In the genomic region with DNA sequence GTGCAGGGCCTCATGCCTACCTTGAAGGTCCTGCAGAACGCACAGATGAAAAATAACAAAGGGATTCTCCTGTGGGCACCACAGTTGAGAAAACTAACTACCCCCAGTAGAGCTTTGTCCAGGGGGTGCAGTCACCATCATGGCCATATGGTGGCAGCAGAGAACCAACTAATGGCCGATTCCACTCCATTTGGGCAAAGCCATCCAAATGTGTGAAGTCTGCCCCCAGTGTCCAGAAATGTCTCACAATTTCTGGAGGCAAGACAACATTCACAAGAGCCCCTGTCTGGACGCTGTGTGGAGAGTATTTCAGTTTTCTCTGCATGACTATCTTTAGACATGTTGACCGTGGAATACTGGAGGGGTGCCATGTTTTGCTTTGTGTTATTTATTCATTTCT, we compare ENCODE assay signal across 8 mouse cellular contexts. TPM values are rescaled to one million over a fixed set of nuclear protein-coding genes. Genes with fewer than 3 reads are reported as not detected.
DNase-seq lines count a peak whose midpoint lies in the region; ATAC-seq and TF ChIP-seq lines count a peak whose summit lies in the region.

No protein-coding gene starts in this region.

- H3K9me3 ChIP-seq in kidney, embryonic 14.5 days (ENCODE audit: control insufficient read depth, low read length) = no peaks in the 10 kb centered on the region
- no peaks in the 10 kb centered on the region for H3K9me3 ChIP-seq in midbrain, embryonic 14.5 days (ENCODE audit: control insufficient read depth, low read length)

- TF ChIP-seq CTCF in cortical plate, adult 2 months (IDR thresholded peaks at IDR 0.05; ENCODE audit: extremely low read depth, insufficient read depth, low read length) = peak; percentile 98
- peak; percentile 95; the same call in 1 of the 2 replicates for TF ChIP-seq CTCF in small intestine, adult 2 months (IDR thresholded peaks at IDR 0.05; ENCODE audit: extremely low read depth, insufficient read length, insufficient replicate concordance, low read depth, low read length)

- ATAC-seq in kidney, embryonic 14.5 days (ENCODE audit: low FRiP score, low TSS enrichment) = no peak; the same call in 1 of the 2 replicates
- peak; percentile 59; the same call in 1 of the 2 replicates for ATAC-seq in midbrain, embryonic 14.5 days (ENCODE audit: low FRiP score, low TSS enrichment)

- peak; percentile 73 for DNase-seq in kidney, adult 11 months
- DNase-seq in gastrocnemius, postnatal 14 days = peak; percentile 85
- peak; percentile 91 for DNase-seq in induced T-regulatory cell, adult 2 months (ENCODE audit: low read depth)
- peak; percentile 90 for DNase-seq in left cerebral cortex, postnatal 4 days
- peak; percentile 95 for DNase-seq in midbrain, embryonic 14.5 days

- H3K4me3 ChIP-seq in kidney, embryonic 14.5 days (ENCODE audit: low read length) = no peak overlapping the region
- no peak overlapping the region for H3K4me3 ChIP-seq in cortical plate, adult 2 months (ENCODE audit: insufficient read depth, low read length)
- no peak overlapping the region for H3K4me3 ChIP-seq in midbrain, embryonic 14.5 days (replicated peaks; ENCODE audit: low read depth, low read length)
- no peak overlapping the region for H3K4me3 ChIP-seq in small intestine, adult 2 months (ENCODE audit: low read depth, low read length)

- TF ChIP-seq POLR2A in cortical plate, adult 2 months (IDR thresholded peaks at IDR 0.05; ENCODE audit: extremely low read depth, insufficient read depth, low read length) = no peak
- no peak for TF ChIP-seq POLR2A in small intestine, adult 2 months (IDR thresholded peaks at IDR 0.05; ENCODE audit: low read depth, low read length)

- peaks cover 43% of the 10 kb centered on the region for H3K4me1 ChIP-seq in kidney, embryonic 14.5 days (ENCODE audit: control insufficient read depth, insufficient read depth, low read length)
- no peaks in the 10 kb centered on the region; the same call in 1 of the 2 replicates for H3K4me1 ChIP-seq in cortical plate, adult 2 months (ENCODE audit: control insufficient read depth, insufficient read depth, low read length)
- H3K4me1 ChIP-seq in midbrain, embryonic 14.5 days (ENCODE audit: control insufficient read depth, insufficient read depth, low read length) = peaks cover 15% of the 10 kb centered on the region
- H3K4me1 ChIP-seq in small intestine, adult 2 months (ENCODE audit: control insufficient read depth, insufficient read depth, insufficient read length, low read length) = peaks cover 18% of the 10 kb centered on the region

- no peak overlapping the region for H3K4me2 ChIP-seq in kidney, embryonic 14.5 days (replicated peaks; ENCODE audit: low read depth, low read length)
- H3K4me2 ChIP-seq in midbrain, embryonic 14.5 days (ENCODE audit: low read length) = no peak overlapping the region

- H3K27me3 ChIP-seq in kidney, embryonic 14.5 days (ENCODE audit: control insufficient read depth, insufficient read depth, low read length) = peaks cover 10% of the 10 kb centered on the region
- peaks cover 4% of the 10 kb centered on the region; the same call in 1 of the 2 replicates for H3K27me3 ChIP-seq in midbrain, embryonic 14.5 days (ENCODE audit: control insufficient read depth, insufficient read depth, low read length)
- no peaks in the 10 kb centered on the region for H3K27me3 ChIP-seq in small intestine, adult 2 months (ENCODE audit: control insufficient read depth, insufficient read depth, low read length)

- no peak overlapping the region for H3K27ac ChIP-seq in kidney, embryonic 14.5 days (ENCODE audit: low read depth, low read length)
- H3K27ac ChIP-seq in cortical plate, adult 2 months (ENCODE audit: insufficient read depth, low read length) = no peak overlapping the region
- H3K27ac ChIP-seq in midbrain, embryonic 14.5 days (replicated peaks; ENCODE audit: low read depth, low read length) = no peak overlapping the region
- no peak overlapping the region for H3K27ac ChIP-seq in small intestine, adult 2 months (ENCODE audit: insufficient read depth, low read depth, low read length)

- no peak overlapping the region for H3K9ac ChIP-seq in kidney, embryonic 14.5 days (ENCODE audit: low read depth, low read length)
- H3K9ac ChIP-seq in midbrain, embryonic 14.5 days (replicated peaks; ENCODE audit: low read length) = no peak overlapping the region

- 7% methylated on average over 4 of the region's 4 CpGs for WGBS in kidney, embryonic 14.5 days
- 2% methylated on average over 4 of the region's 4 CpGs for WGBS in midbrain, embryonic 14.5 days
- 5% methylated on average over 4 of the region's 4 CpGs for WGBS in small intestine, adult 2 months

- intact Hi-C loops in gastrocnemius, postnatal 14 days (cut with DNase I; ENCODE audit: low total_unique reads) = loop anchor here (5.0 kb wide), 2 partner anchors 48 to 163 kb away; a partner anchor contains a TSS
- intact Hi-C loops in left cerebral cortex, postnatal 4 days (cut with DNase I) = loop anchor here (5.0 kb wide), 4 partner anchors 58 to 163 kb away; a partner anchor contains a TSS

- H3K36me3 ChIP-seq in kidney, embryonic 14.5 days (ENCODE audit: control insufficient read depth, insufficient read depth, low read length) = no peaks in the 10 kb centered on the region
- H3K36me3 ChIP-seq in midbrain, embryonic 14.5 days (ENCODE audit: control insufficient read depth, insufficient read depth, low read length) = peaks cover 27% of the 10 kb centered on the region
- peaks cover 31% of the 10 kb centered on the region for H3K36me3 ChIP-seq in small intestine, adult 2 months (ENCODE audit: control insufficient read depth, insufficient read depth, low read length)

RNA-seq across cellular contexts. Expression of a gene that starts 1.9 kb away (rescaled TPM):
- 0.39 and 0.80 TPM in 2 replicates for polyA plus RNA-seq in kidney, embryonic 14.5 days (2014; fragmentation: Nextera tagmentation; extraction: Ambion mirVana)
- 2.0 and 2.4 TPM in 2 replicates for polyA plus RNA-seq in cortical plate, adult 2 months (2012; rRNA removed)
- 1 to 10 TPM; 1.2 to 1.8 TPM for total RNA-seq in gastrocnemius, postnatal 14 days (2021)
- total RNA-seq in left cerebral cortex, postnatal 4 days (2021) = 1 to 10 TPM; 2.2 to 3.6 TPM
- polyA plus RNA-seq in midbrain, embryonic 14.5 days (2014; fragmentation: Nextera tagmentation; extraction: Ambion mirVana) = 0.58 and 0.82 TPM in 2 replicates
- 46.4 and 94.7 TPM in 2 replicates for polyA plus RNA-seq in small intestine, adult 2 months (2012; rRNA removed)

RNA-seq across cellular contexts. Expression of a gene that starts 16.8 kb away (rescaled TPM):
- 9.9 and 11.5 TPM in 2 replicates for polyA plus RNA-seq in kidney, embryonic 14.5 days (2014; fragmentation: Nextera tagmentation; extraction: Ambion mirVana)
- polyA plus RNA-seq in cortical plate, adult 2 months (2012; rRNA removed) = 29.4 and 31.2 TPM in 2 replicates
- 1 to 10 TPM; 5.9 to 6.7 TPM for total RNA-seq in gastrocnemius, postnatal 14 days (2021)
- 10 to 100 TPM; 15.2 to 16.1 TPM for total RNA-seq in left cerebral cortex, postnatal 4 days (2021)
- 21.8 and 25.5 TPM in 2 replicates for polyA plus RNA-seq in midbrain, embryonic 14.5 days (2014; fragmentation: Nextera tagmentation; extraction: Ambion mirVana)
- 59.0 and 147 TPM in 2 replicates for polyA plus RNA-seq in small intestine, adult 2 months (2012; rRNA removed)

RNA-seq across cellular contexts. Expression of a gene that starts 23.5 kb away (rescaled TPM):
- polyA plus RNA-seq in kidney, embryonic 14.5 days (2014; fragmentation: Nextera tagmentation; extraction: Ambion mirVana) = not detected in 2 replicates
- polyA plus RNA-seq in cortical plate, adult 2 months (2012; rRNA removed) = not detected in 2 replicates
- not detected for total RNA-seq in gastrocnemius, postnatal 14 days (2021)
- not detected for total RNA-seq in left cerebral cortex, postnatal 4 days (2021)
- not detected in 2 replicates for polyA plus RNA-seq in midbrain, embryonic 14.5 days (2014; fragmentation: Nextera tagmentation; extraction: Ambion mirVana)
- polyA plus RNA-seq in small intestine, adult 2 months (2012; rRNA removed) = not detected in 2 replicates

RNA-seq across cellular contexts. Expression of a gene that starts 30.7 kb away (rescaled TPM):
- polyA plus RNA-seq in kidney, embryonic 14.5 days (2014; fragmentation: Nextera tagmentation; extraction: Ambion mirVana) = 0.77 and 0.79 TPM in 2 replicates
- 459 and 489 TPM in 2 replicates for polyA plus RNA-seq in cortical plate, adult 2 months (2012; rRNA removed)
- total RNA-seq in gastrocnemius, postnatal 14 days (2021) = under 1 TPM; 0.16 to 0.24 TPM
- total RNA-seq in left cerebral cortex, postnatal 4 days (2021) = 100 to 1,000 TPM; 333 to 354 TPM
- polyA plus RNA-seq in midbrain, embryonic 14.5 days (2014; fragmentation: Nextera tagmentation; extraction: Ambion mirVana) = 16.7 and 26.1 TPM in 2 replicates
- 0.35 TPM in 1 of 2 replicates, not detected in the other for polyA plus RNA-seq in small intestine, adult 2 months (2012; rRNA removed)

RNA-seq across cellular contexts. Expression of a gene that starts 31.7 kb away (rescaled TPM):
- 55.9 and 75.1 TPM in 2 replicates for polyA plus RNA-seq in kidney, embryonic 14.5 days (2014; fragmentation: Nextera tagmentation; extraction: Ambion mirVana)
- 60.7 and 62.5 TPM in 2 replicates for polyA plus RNA-seq in cortical plate, adult 2 months (2012; rRNA removed)
- 10 to 100 TPM; 18.0 to 19.7 TPM for total RNA-seq in gastrocnemius, postnatal 14 days (2021)
- 10 to 100 TPM; 73.4 to 79.0 TPM for total RNA-seq in left cerebral cortex, postnatal 4 days (2021)
- 72.6 and 95.5 TPM in 2 replicates for polyA plus RNA-seq in midbrain, embryonic 14.5 days (2014; fragmentation: Nextera tagmentation; extraction: Ambion mirVana)
- 4.2 and 16.4 TPM in 2 replicates for polyA plus RNA-seq in small intestine, adult 2 months (2012; rRNA removed)

Comparison
In these comparisons a context has a peak if more than half of its experiments do, and no peak if none do; other contexts are left out.
1. RNA of a gene that starts 1.9 kb away (polyA plus RNA-seq): 46.4 to 94.7 TPM in small intestine, adult 2 months; 2.0 to 2.4 TPM in cortical plate, adult 2 months, 0.39 to 0.80 TPM in kidney, embryonic 14.5 days and 0.58 to 0.82 TPM in midbrain, embryonic 14.5 days; every median in the first group is over 10 times any median in the second.
2. Peak in every context shown above with its lines, with median percentiles within 50 percentile points of each other: DNase-seq.